15 mouse cellular contexts compared by ENCODE assay signal in genomic region chr4:88157644-88158043, GRCm38 (mm10).
DNase-seq lines count a peak whose midpoint lies in the region; ATAC-seq and TF ChIP-seq lines count a peak whose summit lies in the region.
"Had no signal": no experiment of that assay in that cellular context is flagged by ENCODE, and none has a peak within 500 bp of the region (broad histone marks: within the 10 kb centered on the region; RNA-seq: fewer than 3 reads in every experiment).

No protein-coding gene starts in this region.

- H3K4me2 ChIP-seq in hindbrain, embryonic 14.5 days (replicated peaks): no peak overlapping the region
- no peak overlapping the region for H3K4me2 ChIP-seq in neural tube, embryonic 12.5 days (replicated peaks)
- no peak overlapping the region for H3K4me2 ChIP-seq in hindbrain, postnatal 0 days (ENCODE audit: low read depth, low read length)

- H3K9me3 ChIP-seq in hindbrain, embryonic 14.5 days (ENCODE audit: control insufficient read depth, low read length): no peaks in the 10 kb centered on the region
- H3K9me3 ChIP-seq in hindbrain, embryonic 10.5 days: no peaks in the 10 kb centered on the region
- H3K9me3 ChIP-seq in neural tube, embryonic 12.5 days: no peaks in the 10 kb centered on the region
- H3K9me3 ChIP-seq in hindbrain, postnatal 0 days (ENCODE audit: low read length): no peaks in the 10 kb centered on the region

- H3K4me3 ChIP-seq in hindbrain, embryonic 14.5 days (replicated peaks; ENCODE audit: low read length): no peak overlapping the region
- no peak overlapping the region for H3K4me3 ChIP-seq in hindbrain, embryonic 10.5 days
- H3K4me3 ChIP-seq in neural tube, embryonic 12.5 days: no peak overlapping the region
- H3K4me3 ChIP-seq in hindbrain, postnatal 0 days (ENCODE audit: low read length): no peak overlapping the region
- H3K4me3 ChIP-seq: heart, adult 2 months had no signal

- H3K27me3 ChIP-seq in hindbrain, embryonic 14.5 days (ENCODE audit: control insufficient read depth, insufficient read depth, low read length): no peaks in the 10 kb centered on the region
- H3K27me3 ChIP-seq in hindbrain, embryonic 10.5 days (ENCODE audit: insufficient read depth, poor library complexity, severe bottlenecking): no peaks in the 10 kb centered on the region
- H3K27me3 ChIP-seq in neural tube, embryonic 12.5 days (replicated peaks): no peaks in the 10 kb centered on the region
- no peaks in the 10 kb centered on the region for H3K27me3 ChIP-seq in hindbrain, postnatal 0 days (ENCODE audit: insufficient read depth, low read length)

- TF ChIP-seq CTCF in hindbrain, postnatal 0 days (IDR thresholded peaks at IDR 0.05; ENCODE audit: low read depth): no peak

- peak overlapping the region; percentile 54; the same call in 1 of the 2 replicates for H3K27ac ChIP-seq in hindbrain, embryonic 14.5 days
- H3K27ac ChIP-seq in hindbrain, embryonic 10.5 days: no peak overlapping the region
- no peak overlapping the region for H3K27ac ChIP-seq in neural tube, embryonic 12.5 days
- H3K27ac ChIP-seq in hindbrain, postnatal 0 days: 0 out of 2 replicates have a peak overlapping the region, but pooled peaks have one; percentile 16
- H3K27ac ChIP-seq: heart, adult 2 months; macrophage had no signal

- DNase-seq in hindbrain, embryonic 14.5 days (ENCODE audit: low spot score): no peak
- DNase-seq in hindbrain, embryonic 10.5 days (ENCODE audit: low spot score): no peak
- no peak for DNase-seq in neural tube, embryonic 10.5 days (ENCODE audit: extremely low spot score, low spot score)
- DNase-seq in hindbrain, postnatal 0 days (ENCODE audit: low spot score): peak; percentile 34
- peak; percentile 24 for DNase-seq in right cerebral cortex, postnatal 4 days
- no peak for DNase-seq in thymus, postnatal 36 days
- DNase-seq: adrenal gland, adult 8-10 months; heart, adult 2 months; liver; lung, adult 18-20 months; thymus, adult 18-20 months had no signal

- WGBS in hindbrain, embryonic 14.5 days: 67% methylated on average over 6 of the region's 6 CpGs
- 93% methylated on average over 6 of the region's 6 CpGs for WGBS in hindbrain, embryonic 10.5 days
- WGBS in neural tube, embryonic 12.5 days: 74% methylated on average over 6 of the region's 6 CpGs
- WGBS in hindbrain, postnatal 0 days: 60% methylated on average over 6 of the region's 6 CpGs

- 0 out of 2 replicates have a peak, but pooled peaks cover 4% of the 10 kb centered on the region for H3K4me1 ChIP-seq in hindbrain, embryonic 14.5 days (replicated peaks; ENCODE audit: control insufficient read depth, insufficient read depth, low read length)
- 0 out of 2 replicates have a peak, but pooled peaks cover 2% of the 10 kb centered on the region for H3K4me1 ChIP-seq in hindbrain, embryonic 10.5 days (replicated peaks)
- peaks cover 6% of the 10 kb centered on the region; the same call in 1 of the 2 replicates for H3K4me1 ChIP-seq in neural tube, embryonic 12.5 days
- no peaks in the 10 kb centered on the region for H3K4me1 ChIP-seq in hindbrain, postnatal 0 days (ENCODE audit: insufficient read depth, low read length)

- peak; percentile 51 for ATAC-seq in hindbrain, embryonic 14.5 days (ENCODE audit: low FRiP score)
- peak; percentile 66; the same call in 1 of the 2 replicates for ATAC-seq in neural tube, embryonic 12.5 days (ENCODE audit: low FRiP score, low read depth)
- ATAC-seq in hindbrain, postnatal 0 days: 0 out of 2 replicates have a peak, but pooled peaks have one; percentile 58
- ATAC-seq: CD4-positive, CD25-positive, alpha-beta regulatory T cell, adult 4 months; inflammation-experienced regulatory T-cells, adult 6 months had no signal

- H3K36me3 ChIP-seq in hindbrain, embryonic 14.5 days (replicated peaks; ENCODE audit: control insufficient read depth, insufficient read depth): no peaks in the 10 kb centered on the region
- no peaks in the 10 kb centered on the region for H3K36me3 ChIP-seq in hindbrain, embryonic 10.5 days
- H3K36me3 ChIP-seq in neural tube, embryonic 12.5 days: no peaks in the 10 kb centered on the region
- no peaks in the 10 kb centered on the region for H3K36me3 ChIP-seq in hindbrain, postnatal 0 days (ENCODE audit: insufficient read depth, low read length)

- H3K9ac ChIP-seq in hindbrain, embryonic 14.5 days: no peak overlapping the region
- H3K9ac ChIP-seq in neural tube, embryonic 12.5 days: no peak overlapping the region
- no peak overlapping the region for H3K9ac ChIP-seq in hindbrain, postnatal 0 days (replicated peaks; ENCODE audit: low read length)

Comparison
In these comparisons a context has a peak if more than half of its experiments do, and no peak if none do; other contexts are left out.
1. DNase-seq: peak in hindbrain, postnatal 0 days (single experiment) and right cerebral cortex, postnatal 4 days (single experiment); none in hindbrain, embryonic 14.5 days (single experiment), hindbrain, embryonic 10.5 days (single experiment), neural tube, embryonic 10.5 days (single experiment) and thymus, postnatal 36 days (0 of 2).
2. H3K27ac ChIP-seq: peak in hindbrain, embryonic 14.5 days (single experiment) and hindbrain, postnatal 0 days (single experiment); none in hindbrain, embryonic 10.5 days (single experiment) and neural tube, embryonic 12.5 days (single experiment).
3. Peak in every context shown above with its lines, with median percentiles within 50 percentile points of each other: ATAC-seq.